Mouse (Mus musculus) lung, adult 2 months (tissue): ENCODE measurements around the gene Fgr.

ENCODE experiments used
- CTCF ChIP-seq: fragments of 200-500 bp; IDR thresholded peaks from 2 replicates; pipeline ENCODE4 v1.5.1; 2011; ENCODE audit warnings: mild to moderate bottlenecking, low read length, control low read depth; ENCODE audit not compliant: insufficient read depth
- POLR2A ChIP-seq: fragments of 200-500 bp; IDR thresholded peaks from 2 replicates; pipeline ENCODE4 v1.6.1; 2011; ENCODE audit warnings: low read depth, mild to moderate bottlenecking, control low read depth, low read length, borderline replicate concordance; ENCODE audit errors: extremely low read depth

DNA sequence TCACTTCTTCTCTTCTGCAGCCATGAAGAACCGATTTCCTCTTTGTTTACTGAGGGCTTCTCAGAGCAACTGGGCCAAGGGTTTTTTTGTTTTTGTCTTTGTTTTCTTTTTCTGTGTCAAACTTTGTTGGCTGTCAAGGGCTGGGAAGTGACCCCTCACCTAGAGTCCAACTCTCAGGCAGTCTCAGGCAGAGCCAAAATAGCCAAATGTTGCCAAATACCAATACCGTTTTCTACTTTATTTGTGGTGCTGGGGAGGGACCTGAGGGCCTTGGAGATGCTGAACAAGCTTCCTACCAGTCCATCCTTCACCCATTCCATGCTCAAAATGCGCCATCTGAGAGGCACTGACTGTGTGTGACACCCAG is 14.2 kb upstream of the Fgr start:
- TF ChIP-seq CTCF (no peak), POLR2A (no peak)
